ENCODE assay signal across 25 mouse cellular contexts in genomic region chr8:46965812-46966211, GRCm38 (mm10). TPM values are rescaled to one million over a fixed set of nuclear protein-coding genes. Genes with fewer than 3 reads are reported as not detected.
DNase-seq lines count a peak whose midpoint lies in the region; ATAC-seq and TF ChIP-seq lines count a peak whose summit lies in the region.
"Had no signal": no experiment of that assay in that cellular context is flagged by ENCODE, and none has a peak within 500 bp of the region (broad histone marks: within the 10 kb centered on the region; RNA-seq: fewer than 3 reads in every experiment).

No protein-coding gene starts in this region.

- 0 out of 2 replicates have a peak, but pooled peaks have one; percentile 39 for ATAC-seq in heart, embryonic 11.5 days (replicated peaks; ENCODE audit: insufficient number of reproducible peaks, low FRiP score, low TSS enrichment)
- ATAC-seq in kidney, embryonic 16.5 days (ENCODE audit: low FRiP score, low TSS enrichment), result 0 out of 2 replicates have a peak, but pooled peaks have one; percentile 31
- ATAC-seq in monocyte, adult 5-6 weeks (replicated peaks; ENCODE audit: insufficient number of reproducible peaks, low FRiP score, low TSS enrichment, poor library complexity, severe bottlenecking), result 0 out of 2 replicates have a peak, but pooled peaks have one; percentile 19
- ATAC-seq: activated CD4-positive, CD25-positive, alpha-beta regulatory T cell, adult 4 months; forebrain, postnatal 0 days; hindbrain, embryonic 16.5 days; Patski had no signal

- no peaks in the 10 kb centered on the region for H3K27me3 ChIP-seq in heart, embryonic 11.5 days (ENCODE audit: control insufficient read depth, insufficient read depth, low read length)
- H3K27me3 ChIP-seq in kidney, embryonic 16.5 days (ENCODE audit: insufficient read depth, low read length), result no peaks in the 10 kb centered on the region
- H3K27me3 ChIP-seq: embryonic facial prominence, embryonic 13.5 days; neural tube, embryonic 13.5 days; Patski had no signal

- WGBS in heart, embryonic 11.5 days (ENCODE audit: insufficient replicate concordance), result 42% methylated on average over 13 of the region's 14 CpGs
- WGBS in kidney, embryonic 16.5 days, result 67% methylated on average over 14 of the region's 14 CpGs

- intact Hi-C loops in heart, postnatal 25 days (cut with DNase I), result no loop called here
- intact Hi-C loops in left cerebral cortex, adult 2 months (cut with DNase I), result no loop called here

- H3K9ac ChIP-seq in heart, embryonic 11.5 days (ENCODE audit: low read depth, low read length), result no peak overlapping the region
- H3K9ac ChIP-seq in kidney, embryonic 16.5 days (replicated peaks; ENCODE audit: low read length), result no peak overlapping the region
- H3K9ac ChIP-seq: embryonic facial prominence, embryonic 13.5 days; forebrain, postnatal 0 days; neural tube, embryonic 13.5 days had no signal

- H3K4me3 ChIP-seq in heart, embryonic 11.5 days (ENCODE audit: low read depth, low read length), result no peak overlapping the region
- no peak overlapping the region for H3K4me3 ChIP-seq in kidney, embryonic 16.5 days (ENCODE audit: low read length)
- H3K4me3 ChIP-seq in left cerebral cortex, adult 2 months, result no peak overlapping the region
- H3K4me3 ChIP-seq: embryonic facial prominence, embryonic 13.5 days; neural tube, embryonic 13.5 days had no signal

- TF ChIP-seq CTCF in left cerebral cortex, adult 2 months (IDR thresholded peaks at IDR 0.05), result no peak

- H3K36me3 ChIP-seq in heart, embryonic 11.5 days (ENCODE audit: control insufficient read depth, insufficient read depth, low read length), result no peaks in the 10 kb centered on the region
- no peaks in the 10 kb centered on the region for H3K36me3 ChIP-seq in kidney, embryonic 16.5 days (ENCODE audit: insufficient read depth, low read length)
- H3K36me3 ChIP-seq: embryonic facial prominence, embryonic 13.5 days; neural tube, embryonic 13.5 days had no signal

- DNase-seq in heart, postnatal 25 days (ENCODE audit: low spot score), result no peak
- no peak for DNase-seq in kidney, adult 18-20 months
- peak; percentile 14 for DNase-seq in ES-CJ7 (ENCODE audit: low read depth, low spot score)
- no peak for DNase-seq in left cerebral cortex, adult 2 months (ENCODE audit: extremely low spot score in 1 of 2, low spot score in 2 of 2)
- DNase-seq: adrenal gland, postnatal 10 days; B cell, adult 2 months; cerebellum, adult 9-10 months; forebrain, postnatal 0 days; kidney, adult 11 months; kidney, postnatal 25 days; left cerebral cortex, postnatal 4 days; lung, adult 2 months; right cerebral cortex, adult 18-20 months; thymus, postnatal 36 days had no signal

- no peak overlapping the region for H3K27ac ChIP-seq in heart, embryonic 11.5 days (ENCODE audit: low read depth, low read length)
- no peak overlapping the region for H3K27ac ChIP-seq in kidney, embryonic 16.5 days (ENCODE audit: low read length)
- H3K27ac ChIP-seq in left cerebral cortex, adult 2 months, result no peak overlapping the region
- H3K27ac ChIP-seq: embryonic facial prominence, embryonic 13.5 days; neural tube, embryonic 13.5 days had no signal

- H3K4me1 ChIP-seq in heart, embryonic 11.5 days (ENCODE audit: control insufficient read depth, insufficient read depth, low read length), result no peaks in the 10 kb centered on the region
- H3K4me1 ChIP-seq in kidney, embryonic 16.5 days (ENCODE audit: insufficient read depth, low read length), result no peaks in the 10 kb centered on the region

- H3K4me2 ChIP-seq in heart, embryonic 11.5 days, result no peak overlapping the region
- no peak overlapping the region for H3K4me2 ChIP-seq in kidney, embryonic 16.5 days (replicated peaks; ENCODE audit: low read depth, low read length)
- H3K4me2 ChIP-seq: embryonic facial prominence, embryonic 13.5 days; liver, embryonic 11.5 days; midbrain, embryonic 11.5 days; neural tube, embryonic 13.5 days had no signal

- H3K9me3 ChIP-seq in heart, embryonic 11.5 days (replicated peaks; ENCODE audit: control insufficient read depth, low read length), result no peaks in the 10 kb centered on the region
- no peaks in the 10 kb centered on the region for H3K9me3 ChIP-seq in kidney, embryonic 16.5 days (ENCODE audit: low read length)
- H3K9me3 ChIP-seq: embryonic facial prominence, embryonic 13.5 days; neural tube, embryonic 13.5 days had no signal

RNA-seq across cellular contexts. Expression of gene Enpp6, which starts 20.9 kb away (rescaled TPM):
- 2.1 and 2.5 TPM in 2 replicates for polyA plus RNA-seq in heart, embryonic 11.5 days (2014; fragmentation: Nextera tagmentation; extraction: Ambion mirVana)
- 1 to 10 TPM; 4.9 to 6.3 TPM for total RNA-seq in heart, postnatal 25 days (2021)
- 1.7 and 2.5 TPM in 2 replicates for polyA plus RNA-seq in kidney, embryonic 16.5 days (2015; fragmentation: Nextera tagmentation; extraction: Ambion mirVana)
- total RNA-seq in monocyte, adult 5-6 weeks (2017), result 0.39 TPM in 1 of 3 replicates, not detected in the others
- total RNA-seq in left cerebral cortex, adult 2 months (2021), result 1 to 10 TPM; 3.1 to 4.5 TPM
- total RNA-seq: hematopoietic stem cell, adult 5-6 weeks had no signal
